Mouse (Mus musculus) hindbrain, embryonic 16.5 days (tissue): ENCODE data around the gene Mettl21a. TPM values are rescaled to one million over a fixed set of nuclear protein-coding genes. Genes with fewer than 3 reads are reported as not detected.

ENCODE experiments used
- polyA plus RNA-seq: library from polyadenylated mRNA; unstranded; fragments of >200 nt; fragmentation: Nextera tagmentation; extraction: Ambion mirVana; gene quantifications from 2 replicates; pipeline ENCODE4 v1.2.1, GENCODE M21; 2015

The Mettl21a gene
- polyA plus RNA-seq, 1 experiment from 2014 or later = 17.9 TPM

Other genes starting within 250 kb of the Mettl21a start
- 22.2 and 30.9 TPM in 2 replicates for gene Creb1, start 84.6 kb downstream of the Mettl21a start, polyA plus RNA-seq
- gene Ccnyl1, start 73.2 kb upstream of the Mettl21a start, polyA plus RNA-seq = 4.5 and 4.6 TPM in 2 replicates
- gene Fzd5, start 120.5 kb upstream of the Mettl21a start, polyA plus RNA-seq = 0.21 and 0.27 TPM in 2 replicates